Mouse (Mus musculus) cerebellum, postnatal 4 days (tissue): ENCODE results near the gene 4930455H04Rik.

Experiments
- DNase-seq, 2 experiments: peaks; one replicate each; pipeline ENCODE4 v3.0.0; 2022; ENCODE audit warnings: low spot score in 2 of 2, mixed read lengths in 1 of 2

The 4930455H04Rik gene

DNA sequence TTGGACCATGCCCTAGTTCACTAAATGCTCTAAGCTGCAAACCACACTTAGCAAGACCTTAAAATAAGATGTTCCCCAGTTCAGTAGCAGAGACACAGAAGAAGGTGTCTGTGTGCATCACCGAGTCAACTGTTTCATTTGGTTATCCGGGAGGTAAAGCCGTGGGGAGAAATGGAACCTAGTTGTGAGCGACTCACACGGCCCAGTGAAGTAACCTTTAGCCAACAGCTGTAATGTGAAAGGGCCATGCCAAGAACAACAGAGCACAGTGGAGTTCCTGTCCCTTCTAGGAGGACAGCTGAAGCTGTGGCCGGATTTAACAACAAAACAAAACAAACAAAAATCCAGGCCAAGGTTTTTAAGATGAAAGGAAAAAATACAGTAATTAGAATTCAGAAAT, 1.3 kb upstream of the 4930455H04Rik start:
- no peak for DNase-seq

DNA sequence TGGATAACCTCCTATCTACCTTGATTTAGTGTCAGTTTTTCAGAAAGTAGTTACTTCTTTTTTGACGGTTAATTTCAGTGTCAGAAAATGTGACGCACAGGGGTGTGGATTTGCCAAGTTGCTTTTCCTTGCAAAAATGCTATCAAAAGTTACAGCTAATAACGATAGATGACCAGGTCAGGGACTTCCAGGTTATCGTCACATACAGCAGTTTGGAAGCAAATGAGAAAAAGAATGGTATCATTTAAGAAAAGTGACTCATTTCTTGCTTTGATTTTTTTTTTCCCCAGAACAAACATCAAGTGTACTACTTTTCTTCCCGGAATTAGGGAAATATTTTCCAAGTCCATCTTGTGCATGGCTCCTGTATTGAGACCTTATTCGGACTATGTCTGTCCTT, 631 bp upstream of the 4930455H04Rik start:
- DNase-seq = no peak

DNA sequence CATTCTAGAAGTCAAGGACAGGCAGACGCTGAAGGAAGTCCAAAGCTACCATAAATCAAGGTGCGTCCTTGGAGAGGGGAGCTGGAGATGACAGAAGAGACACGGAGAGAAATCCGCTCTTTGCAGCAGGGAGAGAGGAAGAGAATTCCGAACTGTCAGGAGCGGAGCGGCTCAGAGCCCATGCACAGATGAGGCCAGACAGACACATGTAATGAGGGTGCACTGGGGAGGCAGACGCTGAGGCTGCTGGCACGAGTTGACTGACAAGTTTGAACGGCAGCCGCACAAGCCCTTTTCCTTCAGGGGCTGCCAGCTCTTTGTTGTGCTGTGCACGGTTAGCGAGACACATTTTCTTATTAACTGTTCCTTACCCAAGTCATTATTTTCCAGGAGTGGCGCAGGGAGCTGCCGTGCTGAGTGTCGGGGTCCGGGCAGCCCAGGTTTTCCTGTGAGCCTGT, 502 bp downstream of the 4930455H04Rik start, which contains the start of gene Palmd:
Palmd (minus strand) TSS at position 448 of the 458 bp plus-strand sequence.
- DNase-seq = peak in 1 of 2 experiments; percentile 40

DNA sequence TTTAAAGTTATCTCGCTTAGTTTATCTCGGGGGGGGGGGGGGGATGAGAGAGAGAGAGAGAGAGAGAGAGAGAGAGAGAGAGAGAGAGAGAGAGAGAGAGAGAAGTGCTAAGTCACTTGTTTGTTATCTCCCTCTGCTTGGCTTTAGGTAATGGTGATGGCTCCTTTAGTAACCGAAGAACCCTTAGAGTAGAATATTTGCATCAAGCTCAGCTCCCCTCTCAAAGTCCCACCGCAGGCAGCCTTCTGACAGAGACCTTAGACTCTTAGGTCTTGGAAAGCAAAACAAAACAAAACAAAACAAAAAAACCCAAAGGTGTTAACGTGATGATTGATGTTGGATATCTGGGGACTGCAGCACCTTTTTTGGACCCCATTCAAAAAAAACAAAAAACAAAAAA, 936 bp downstream of the 4930455H04Rik start:
- no peak for DNase-seq

DNA sequence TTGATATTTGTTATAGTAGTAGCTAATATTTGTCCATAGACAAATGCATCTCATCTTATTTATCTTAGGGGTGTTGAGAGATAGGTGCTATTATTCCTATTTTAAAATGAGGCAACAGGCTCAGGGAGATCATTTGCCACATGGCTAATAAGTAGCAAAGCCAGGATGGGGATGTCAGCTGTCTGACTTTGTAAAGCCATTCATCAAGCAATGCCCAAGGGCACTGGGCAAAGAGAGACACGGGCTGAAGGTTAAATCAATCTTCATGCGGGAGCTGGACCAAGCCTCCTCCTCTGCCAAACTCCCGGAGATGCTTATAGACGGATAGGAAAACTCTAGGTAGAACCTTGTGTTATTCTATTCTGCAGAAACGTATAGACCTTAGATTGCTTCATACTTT, 1.7 kb downstream of the 4930455H04Rik start:
- no peak for DNase-seq

DNA sequence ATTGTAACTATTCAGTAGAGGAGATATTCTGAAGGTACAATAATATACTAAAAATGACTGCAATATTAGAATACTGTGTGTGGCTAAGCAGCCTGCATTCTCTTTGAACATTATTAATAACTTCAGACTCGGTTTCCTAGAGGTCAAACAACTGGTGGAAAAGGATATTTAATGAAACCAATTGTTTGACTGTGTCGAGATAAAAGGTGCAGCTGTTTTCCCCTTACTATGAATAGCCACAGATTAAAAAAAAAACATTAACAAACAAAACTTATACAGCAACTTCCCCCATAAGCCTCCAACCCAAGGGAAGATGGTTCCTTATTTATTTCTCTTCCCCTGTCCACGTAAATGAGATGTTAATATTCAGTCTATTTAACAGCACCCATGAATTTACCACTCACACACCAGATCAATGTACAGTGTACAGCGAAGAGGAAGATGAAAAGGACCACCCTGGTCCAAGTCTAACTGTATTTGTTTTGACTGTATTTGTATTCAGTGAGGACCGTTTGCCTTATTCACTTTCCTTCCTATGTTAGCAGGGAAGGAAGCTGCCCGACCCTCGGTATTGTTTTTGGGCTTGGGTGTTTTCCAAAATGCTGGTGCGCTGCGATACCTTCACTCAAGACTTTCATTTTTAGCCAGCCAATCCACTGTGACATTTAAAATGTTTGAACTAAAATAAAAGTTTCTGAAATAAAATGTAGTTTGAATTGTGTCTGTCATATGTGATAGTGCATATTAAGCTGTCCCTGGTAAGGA, 13.9 kb downstream of the 4930455H04Rik start:
- DNase-seq = no peak

DNA sequence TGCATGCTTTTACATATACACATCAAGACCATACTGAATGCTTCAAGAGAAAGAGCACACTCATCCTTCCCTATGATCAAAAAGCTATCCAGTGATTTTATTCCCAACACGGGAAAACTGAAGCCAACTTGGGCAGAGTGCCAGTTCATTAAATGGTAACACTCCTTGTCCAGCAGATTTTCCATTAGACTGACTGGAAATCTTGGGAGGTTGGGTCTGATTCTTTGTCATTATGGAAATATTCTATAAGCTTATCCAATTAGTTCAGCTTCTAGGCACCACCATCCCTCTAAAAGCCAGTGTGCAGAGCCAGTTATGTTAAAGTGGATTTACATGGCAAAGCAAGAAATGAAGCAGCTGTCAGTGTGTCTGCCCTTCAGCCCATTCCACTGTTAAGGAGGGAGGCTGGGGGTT, 17.0 kb downstream of the 4930455H04Rik start:
- DNase-seq = peak in 1 of 2 experiments; percentile 35

DNA sequence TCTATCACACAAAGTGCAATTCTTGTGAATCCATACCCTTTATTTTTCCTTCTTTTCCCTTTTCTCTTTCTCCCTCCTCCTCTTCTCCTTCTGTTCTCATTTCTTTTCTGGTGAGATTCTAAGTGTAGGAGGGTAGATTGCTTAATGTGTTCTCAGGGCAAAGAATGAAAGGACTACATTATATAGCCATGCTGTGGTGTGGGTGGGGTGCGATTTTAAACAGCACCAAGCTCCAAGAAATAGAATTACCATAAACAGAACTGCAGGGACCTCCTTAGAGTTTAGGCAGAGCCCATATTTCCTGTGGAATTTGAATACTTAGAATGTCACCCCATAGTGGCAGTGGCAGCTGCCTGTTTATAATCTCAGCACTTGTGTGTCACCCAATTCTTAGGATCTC, 17.7 kb downstream of the 4930455H04Rik start:
- DNase-seq = no peak

DNA sequence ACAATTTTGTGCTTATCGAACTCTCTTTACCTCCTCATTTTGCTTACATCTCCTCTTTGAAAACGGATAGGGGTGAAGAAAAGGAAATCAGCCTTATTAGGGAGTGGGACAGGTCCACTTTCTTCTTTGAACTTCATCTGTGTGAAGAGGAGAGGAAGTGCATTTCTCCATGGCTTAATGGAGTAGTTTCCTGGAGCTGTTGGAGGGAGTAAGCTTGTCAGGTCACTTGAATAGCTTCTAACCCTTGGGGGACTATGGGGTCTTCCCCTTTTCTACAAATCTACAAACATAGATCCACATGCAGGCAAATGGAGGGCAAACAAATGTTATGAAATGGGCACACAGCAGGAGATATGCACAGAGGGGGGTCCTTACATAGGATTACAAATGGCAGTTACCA, 18.4 kb downstream of the 4930455H04Rik start:
- DNase-seq = no peak

DNA sequence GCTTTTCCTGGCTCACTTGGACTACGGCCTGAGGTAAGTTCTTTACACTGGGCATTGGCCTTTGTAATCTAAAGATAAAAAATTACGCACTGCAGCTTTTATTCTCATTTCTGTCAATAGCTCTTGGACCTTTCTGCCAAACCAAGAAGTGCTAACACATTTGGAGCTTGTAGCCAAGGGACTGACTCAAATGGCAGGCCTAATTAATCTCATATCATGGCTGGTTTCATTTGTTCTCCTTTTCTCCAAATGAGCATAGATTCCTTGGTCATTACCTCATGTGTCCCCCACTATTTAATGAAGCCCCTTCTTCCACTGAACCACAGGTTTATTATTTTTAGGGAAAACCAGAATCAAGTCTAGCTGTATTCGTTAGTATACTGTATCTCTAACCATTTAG, 20.2 kb downstream of the 4930455H04Rik start:
- no peak for DNase-seq

DNA sequence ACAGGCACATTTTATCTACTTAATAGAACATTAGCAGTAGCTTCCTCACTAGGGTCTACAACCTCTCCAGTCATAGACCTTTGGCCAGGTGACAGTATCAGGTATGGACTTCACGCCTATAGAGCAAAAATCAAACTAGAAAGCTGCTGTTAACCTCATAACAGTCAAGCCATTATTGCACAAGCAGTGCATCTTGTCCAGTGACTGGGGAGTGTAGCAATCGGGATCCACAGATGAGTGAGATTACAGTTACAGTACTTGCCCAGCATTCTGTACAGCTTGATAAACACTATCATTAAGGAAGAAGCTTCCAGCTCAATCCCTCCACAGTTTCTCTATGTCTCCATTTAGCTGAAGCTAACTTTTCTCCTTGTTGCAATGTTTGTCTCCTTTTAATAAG, 23.1 kb downstream of the 4930455H04Rik start:
- DNase-seq = no peak

DNA sequence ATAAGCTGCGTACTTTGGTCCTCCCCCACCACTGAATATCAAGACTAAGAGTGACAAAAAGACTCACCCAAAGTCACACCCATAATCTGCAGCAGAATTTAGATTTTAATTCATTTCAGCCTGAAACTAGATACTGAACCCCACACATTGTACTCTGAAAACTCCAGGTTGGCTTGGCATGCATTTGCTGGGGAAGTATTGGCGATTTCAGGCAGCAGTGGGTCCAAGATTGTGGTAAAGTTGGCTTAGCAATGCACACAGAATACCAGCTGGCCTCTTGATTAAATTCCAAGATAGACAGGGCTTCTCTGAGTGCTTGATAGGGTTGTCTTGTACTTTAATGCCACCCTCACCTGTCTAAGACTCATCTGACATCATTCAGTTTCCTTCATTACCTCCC, 24.9 kb downstream of the 4930455H04Rik start:
- DNase-seq = no peak

DNA sequence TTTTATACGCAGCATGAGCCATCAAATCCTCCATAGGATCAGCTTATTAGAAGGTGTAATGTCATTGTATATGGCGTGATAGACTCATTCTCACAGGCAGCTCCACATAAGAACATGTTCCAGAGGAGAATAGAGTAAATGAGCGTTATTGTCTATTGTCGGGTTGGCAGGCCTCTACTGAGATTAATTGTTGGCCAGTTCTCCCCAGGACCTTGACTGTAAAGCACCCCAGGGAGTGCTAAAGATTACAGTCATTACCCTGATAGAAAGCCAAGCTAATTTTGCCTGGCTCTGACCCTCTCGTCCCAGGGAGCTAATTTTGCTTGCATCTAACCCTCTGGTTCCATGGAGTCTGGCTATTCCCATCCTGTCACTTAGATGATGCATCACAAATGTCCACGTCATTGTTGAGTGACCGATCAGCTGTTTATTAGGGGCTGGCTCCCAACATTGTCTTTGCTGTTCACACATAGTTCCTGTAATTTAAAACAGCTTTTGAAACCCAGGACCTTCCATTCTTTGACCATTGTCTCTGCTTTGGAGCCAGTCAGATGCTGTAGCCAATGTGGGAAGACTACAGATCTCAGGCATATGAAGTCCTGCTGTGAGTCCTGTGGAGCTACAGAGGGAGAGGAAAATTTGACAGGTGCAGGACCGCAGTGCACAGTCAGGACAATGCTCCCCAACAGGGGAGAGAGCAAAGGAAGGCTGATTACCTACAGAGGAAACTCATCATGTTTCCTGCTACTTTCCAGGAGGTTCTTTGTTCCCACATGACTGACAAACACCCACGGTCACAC, 33.8 kb downstream of the 4930455H04Rik start:
- DNase-seq = no peak

DNA sequence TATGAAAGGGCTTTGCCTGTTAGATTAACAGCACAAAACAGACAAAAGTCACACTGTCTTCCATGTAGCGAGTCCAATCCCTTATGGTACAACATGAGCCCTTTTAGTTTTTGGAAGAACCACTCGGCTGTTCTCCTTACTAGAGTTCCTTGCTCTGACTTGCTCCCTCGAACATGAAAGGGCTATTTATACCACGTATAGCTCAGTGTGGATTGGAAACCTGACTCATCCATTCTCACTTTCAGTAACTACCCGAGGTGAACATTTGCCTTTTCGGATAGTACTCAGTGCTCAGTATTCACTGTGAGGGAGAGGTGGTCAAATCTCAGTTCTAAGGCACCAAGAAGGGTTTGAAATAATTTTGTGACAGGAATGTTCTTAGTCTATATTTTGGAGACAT, 35.3 kb downstream of the 4930455H04Rik start:
- DNase-seq = no peak

DNA sequence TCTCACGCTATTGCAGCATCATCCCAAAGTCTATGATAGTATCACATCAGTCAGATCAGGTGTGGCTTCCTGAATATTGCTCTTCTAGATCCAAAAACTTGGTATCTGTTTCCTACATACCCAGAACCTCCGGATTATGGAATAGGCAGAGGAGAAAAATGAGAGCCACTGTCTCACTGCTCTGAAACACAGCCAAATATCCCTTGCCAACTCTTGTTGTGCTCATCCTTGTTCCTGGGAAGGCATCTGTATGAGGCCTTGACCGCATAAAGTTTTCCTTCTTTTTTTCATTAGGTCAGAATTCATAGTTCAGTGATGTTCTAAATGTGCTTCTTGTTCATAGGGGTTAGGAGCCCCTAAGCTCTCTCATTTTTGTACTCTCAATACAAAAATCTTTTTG, 38.6 kb downstream of the 4930455H04Rik start:
- DNase-seq = no peak

DNA sequence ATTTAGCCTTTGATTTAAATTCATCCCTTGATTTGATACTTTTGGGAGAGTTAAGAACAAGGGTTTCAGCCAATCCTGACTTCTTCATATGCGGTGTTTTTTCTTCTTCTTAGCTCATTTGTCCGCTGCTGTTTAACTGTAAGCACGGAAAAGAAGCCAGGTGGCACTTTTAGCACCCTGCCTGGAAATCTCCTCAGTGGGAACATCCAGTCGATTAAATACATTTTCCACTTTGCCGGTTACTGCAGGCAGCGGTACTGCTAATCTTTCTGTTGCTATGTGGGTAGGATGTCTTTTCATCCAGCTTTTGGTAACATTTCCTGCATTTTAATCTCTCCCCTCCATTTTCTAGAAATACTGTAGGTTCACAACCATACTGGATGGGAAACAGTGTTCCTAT, 39.3 kb downstream of the 4930455H04Rik start:
- DNase-seq = no peak

DNA sequence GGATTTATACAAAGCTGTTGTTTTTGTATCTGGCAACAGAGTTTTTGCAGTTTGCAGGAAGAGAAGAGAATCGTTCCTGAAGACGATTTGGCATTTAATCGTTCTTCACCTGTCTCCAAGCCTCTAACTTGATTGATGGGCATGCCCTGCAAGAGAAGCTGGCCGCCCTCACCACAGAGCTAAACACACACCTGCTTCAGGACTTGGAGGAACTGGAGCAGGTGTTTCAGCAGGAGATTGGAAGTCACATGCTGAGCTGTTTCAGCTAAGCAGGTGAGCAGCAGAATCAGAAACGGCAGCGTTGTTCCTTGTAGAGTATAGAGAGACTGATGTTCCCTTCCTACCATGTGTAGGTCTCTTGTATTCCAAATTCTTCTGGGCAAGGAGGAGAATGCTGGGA, 42.1 kb downstream of the 4930455H04Rik start:
- no peak for DNase-seq

DNA sequence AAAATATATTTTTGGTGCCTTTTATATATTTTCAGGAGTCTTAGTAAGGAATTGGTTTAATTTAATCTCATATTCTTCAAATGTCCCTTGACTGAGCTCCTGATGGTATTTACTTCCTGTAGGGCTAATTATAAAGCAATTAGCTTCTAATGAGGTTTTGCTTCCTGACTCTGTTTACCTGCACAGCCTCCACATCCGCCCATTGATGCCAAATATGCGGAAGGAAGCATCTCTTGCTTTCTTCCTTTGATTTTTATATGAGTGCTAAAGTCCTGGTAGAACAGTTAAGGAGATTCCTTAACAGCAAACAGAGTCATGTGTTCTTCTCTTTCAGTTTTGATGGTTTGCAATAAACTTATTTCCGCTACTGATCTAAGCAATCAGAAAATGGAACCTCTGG, 52.3 kb downstream of the 4930455H04Rik start:
- DNase-seq = no peak

DNA sequence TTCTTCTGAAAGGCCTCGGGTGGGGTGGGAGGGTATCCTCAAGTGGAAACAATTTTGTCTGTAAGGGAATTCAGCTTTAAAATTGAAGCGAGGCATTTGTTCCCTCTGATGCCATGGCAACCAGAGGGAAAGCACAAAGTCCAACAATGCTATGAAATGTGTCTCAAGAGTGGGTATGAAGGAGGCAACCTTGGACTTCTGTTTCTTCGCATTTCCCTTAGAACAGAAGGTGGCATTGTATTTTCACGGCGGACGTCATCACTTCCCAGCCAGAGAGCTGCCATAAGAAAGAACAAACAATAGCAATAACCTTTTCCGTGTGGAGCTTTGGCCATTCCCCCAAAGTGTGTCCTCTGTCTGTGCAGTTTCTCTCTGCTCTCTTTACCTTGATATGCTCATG, 53.8 kb downstream of the 4930455H04Rik start:
- DNase-seq = no peak

DNA sequence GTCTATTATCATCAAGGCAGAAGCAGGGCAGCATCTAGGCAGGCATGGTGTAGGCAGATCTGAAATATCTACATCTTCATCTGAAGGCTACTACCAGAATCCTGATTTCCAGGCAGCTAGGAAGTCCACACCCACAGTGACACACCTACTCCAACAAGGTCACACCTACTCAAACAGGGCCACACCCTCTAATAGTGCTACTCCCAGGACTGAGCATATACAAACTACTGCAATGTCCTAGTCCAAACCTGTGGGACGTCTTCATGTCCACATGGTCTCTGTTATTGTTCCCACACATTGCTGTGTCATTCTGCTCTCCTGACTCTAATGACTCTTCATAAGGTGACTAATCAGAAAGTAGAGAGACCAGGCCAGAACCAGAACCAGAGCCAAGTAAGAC, 56.0 kb downstream of the 4930455H04Rik start:
- DNase-seq = no peak

DNA sequence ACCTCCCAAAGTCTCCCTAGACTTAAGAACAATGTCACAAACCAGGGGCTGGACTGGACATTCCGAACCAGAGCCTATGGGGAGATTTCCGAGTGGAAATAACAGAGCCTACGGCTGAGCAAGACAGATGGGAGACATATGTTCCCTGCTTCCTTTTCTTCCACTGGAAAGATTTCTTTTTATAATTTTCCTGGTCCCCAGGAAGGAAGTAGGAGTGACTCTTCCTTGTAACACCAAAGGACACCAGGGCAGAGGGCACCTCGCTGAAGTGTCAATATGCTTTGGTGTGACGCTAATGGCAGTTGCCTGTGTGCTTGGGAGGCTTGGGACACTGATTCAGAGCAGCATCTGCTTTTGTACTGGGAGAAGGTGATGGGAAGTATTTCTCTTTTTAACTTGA, 56.5 kb downstream of the 4930455H04Rik start:
- DNase-seq = no peak

DNA sequence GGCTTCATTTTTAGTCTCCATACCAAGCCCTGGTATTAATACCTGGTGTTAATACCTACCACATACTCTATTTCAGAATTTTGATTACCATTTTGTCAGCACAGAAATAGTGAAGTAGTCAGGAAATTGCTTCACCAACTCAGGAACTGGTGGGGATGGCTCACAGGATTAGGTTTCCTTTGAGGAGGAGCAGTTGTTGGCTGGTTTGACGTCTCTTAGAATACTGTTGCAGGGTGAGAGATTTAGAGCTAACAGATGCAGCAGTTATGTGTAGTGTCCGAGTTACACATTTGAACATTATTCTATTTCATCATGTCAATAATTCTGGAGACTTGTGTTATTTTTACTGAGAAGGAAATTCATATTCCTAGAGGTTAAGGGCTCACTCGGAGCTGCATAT, 57.4 kb downstream of the 4930455H04Rik start:
- DNase-seq = no peak
